Mouse (Mus musculus) olfactory bulb, adult 2 months (tissue): ENCODE measurements around the gene Dact2.

Experiments used
- CTCF ChIP-seq: fragments of 200-500 bp; IDR thresholded peaks from 2 replicates; pipeline ENCODE4 v1.5.1; 2012; ENCODE audit warnings: low read depth, mild to moderate bottlenecking, low read length, moderate library complexity; ENCODE audit not compliant: insufficient read depth
- POLR2A ChIP-seq: fragments of 200-500 bp; IDR thresholded peaks from 2 replicates; pipeline ENCODE4 v1.6.1; 2012; ENCODE audit warnings: mild to moderate bottlenecking, low read depth, low read length, moderate library complexity; ENCODE audit not compliant: insufficient read depth

DNA sequence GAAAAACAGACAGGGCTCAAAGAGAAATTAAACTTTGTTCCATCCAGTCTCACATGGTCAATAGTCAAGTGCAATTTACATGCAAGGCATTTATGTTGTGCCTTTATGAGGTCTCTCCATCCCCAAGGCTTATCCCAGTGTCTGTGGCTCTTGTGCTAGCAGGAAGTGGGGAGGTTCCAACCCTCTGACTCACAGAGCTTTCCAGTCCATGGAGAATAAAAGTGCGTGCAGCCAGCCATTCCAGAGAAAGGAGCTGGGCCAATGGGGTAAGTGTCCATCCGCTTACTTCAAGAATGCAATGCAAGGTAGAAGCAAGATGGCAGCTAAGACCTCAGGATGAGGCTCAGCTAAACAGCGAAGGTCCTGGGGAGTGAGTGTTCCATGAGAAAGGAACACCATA lies 43.3 kb downstream of the Dact2 start:
- TF ChIP-seq CTCF: no peak
- TF ChIP-seq POLR2A: no peak
